Mouse (Mus musculus) limb, embryonic 13.5 days (tissue): ENCODE measurements at regions not wholly inside any gene's neighbourhood (a gene's known extent, or its start where the extent isn't known, plus 50 kb on each side); places are given as distances from the start of the nearest gene placed in this dataset.

Experiments used
- ATAC-seq: fragments of 200-750 bp; cut with Nextera tagmentation; 2 replicates; pipeline ENCODE4 v1.8.0; 2017; ENCODE audit warnings: low read depth, moderate number of reproducible peaks, moderate TSS enrichment; ENCODE audit not compliant: low FRiP score
- H3K27ac ChIP-seq: fragments of 300-500 bp; sonication (generic); 2 replicates; pipeline ENCODE4 v1.5.1; 2015; ENCODE audit warnings: inconsistent platforms, mild to moderate bottlenecking, moderate library complexity
- H3K27me3 ChIP-seq: fragments of 300-500 bp; sonication (generic); 2 replicates; pipeline ENCODE4 v1.6.1; 2015; ENCODE audit warnings: mild to moderate bottlenecking, inconsistent platforms
- H3K36me3 ChIP-seq: fragments of 300-500 bp; sonication (generic); 2 replicates; pipeline ENCODE4 v1.6.1; 2015; ENCODE audit warnings: inconsistent platforms, mild to moderate bottlenecking, moderate library complexity
- H3K4me1 ChIP-seq: fragments of 300-500 bp; sonication (generic); 2 replicates; pipeline ENCODE4 v1.6.1; 2015; ENCODE audit warnings: inconsistent platforms
- H3K4me2 ChIP-seq: fragments of 300-500 bp; sonication (generic); replicated peaks from 2 replicates; pipeline ENCODE4 v1.6.1; 2015; ENCODE audit warnings: inconsistent platforms, mild to moderate bottlenecking, moderate library complexity
- H3K4me3 ChIP-seq: fragments of 300-500 bp; sonication (generic); 2 replicates; pipeline ENCODE4 v1.5.1; 2015; ENCODE audit warnings: moderate library complexity, mild to moderate bottlenecking, inconsistent platforms
- H3K9ac ChIP-seq: fragments of 300-500 bp; sonication (generic); 2 replicates; pipeline ENCODE4 v1.6.1; 2015; ENCODE audit warnings: mild to moderate bottlenecking, inconsistent platforms
- H3K9me3 ChIP-seq: fragments of 300-500 bp; sonication (generic); 2 replicates; pipeline ENCODE4 v1.6.1; 2016; ENCODE audit warnings: inconsistent platforms
- WGBS: fragments of 180-500 bp; shearing (Covaris S2); methylation state at CpG from one replicate; pipeline ENCODE4 v1.1.7; 2015; 5-methylcytosine and 5-hydroxymethylcytosine counted together

- ATAC-seq = no peak
- Histone ChIP-seq H3K9ac (no peak overlapping the region), H3K4me3 (no peak overlapping the region), H3K27ac (no peak overlapping the region), H3K4me2 (no peak overlapping the region), H3K4me1 (no peaks in the 10 kb centered on the region), H3K9me3 (no peaks in the 10 kb centered on the region), H3K27me3 (no peaks in the 10 kb centered on the region), H3K36me3 (no peaks in the 10 kb centered on the region)
- 34% methylated on average over 5 of the region's 5 CpGs for WGBS
Measured at GRCm38 (mm10) chr6:133904501-133904900, 50.9 kb upstream of the Kap start.

DNA sequence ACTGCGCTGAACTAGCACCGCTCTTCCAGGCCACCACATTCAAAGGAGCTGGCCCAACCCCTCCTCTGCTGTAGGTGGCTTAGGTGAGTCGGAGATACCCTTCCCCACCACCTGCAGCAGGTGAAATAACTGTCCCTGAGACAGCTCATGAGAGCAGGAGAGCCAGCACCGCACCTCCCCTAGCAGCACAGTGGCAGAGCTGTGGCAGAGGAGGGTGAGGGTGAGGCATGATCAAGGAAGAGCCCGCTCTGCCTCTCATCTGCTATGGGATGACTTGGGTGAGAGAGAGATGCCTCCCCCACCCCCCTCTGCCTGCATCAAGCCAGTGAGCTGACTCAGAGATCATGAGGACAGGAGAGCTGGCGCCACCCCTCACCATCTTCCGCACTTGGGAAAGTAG is 81.1 kb upstream of the Kap start:
- ATAC-seq = no peak
- Histone ChIP-seq H3K9me3 (no peaks in the 10 kb centered on the region), H3K4me1 (no peaks in the 10 kb centered on the region), H3K4me2 (no peak overlapping the region), H3K27me3 (no peaks in the 10 kb centered on the region), H3K9ac (no peak overlapping the region), H3K4me3 (no peak overlapping the region), H3K36me3 (no peaks in the 10 kb centered on the region), H3K27ac (no peak overlapping the region)
- 87% methylated on average over 7 of the region's 7 CpGs for WGBS

GRCm38 (mm10) chr6:133935671-133936070 is 82.1 kb upstream of the Kap start:
- Histone ChIP-seq H3K9me3 (no peaks in the 10 kb centered on the region), H3K4me1 (no peaks in the 10 kb centered on the region), H3K27me3 (no peaks in the 10 kb centered on the region), H3K4me2 (no peak overlapping the region), H3K9ac (no peak overlapping the region), H3K27ac (no peak overlapping the region), H3K4me3 (no peak overlapping the region), H3K36me3 (no peaks in the 10 kb centered on the region)
- ATAC-seq = no peak
- 88% methylated on average over 2 of the region's 2 CpGs for WGBS

- H3K9me3 ChIP-seq = no peaks in the 10 kb centered on the region
- H3K27me3 ChIP-seq = no peaks in the 10 kb centered on the region
- no peaks in the 10 kb centered on the region for H3K36me3 ChIP-seq
- H3K4me2 ChIP-seq = no peak overlapping the region
- ATAC-seq = peak; percentile 40; the same call in 1 of the 2 replicates
- no peaks in the 10 kb centered on the region for H3K4me1 ChIP-seq
- H3K9ac ChIP-seq = no peak overlapping the region
- H3K4me3 ChIP-seq = no peak overlapping the region
- 83% methylated on average over 11 of the region's 11 CpGs for WGBS
- no peak overlapping the region for H3K27ac ChIP-seq
Measured at GRCm38 (mm10) chr6:133959902-133960634, 75.4 kb upstream of the Etv6 start.

DNA sequence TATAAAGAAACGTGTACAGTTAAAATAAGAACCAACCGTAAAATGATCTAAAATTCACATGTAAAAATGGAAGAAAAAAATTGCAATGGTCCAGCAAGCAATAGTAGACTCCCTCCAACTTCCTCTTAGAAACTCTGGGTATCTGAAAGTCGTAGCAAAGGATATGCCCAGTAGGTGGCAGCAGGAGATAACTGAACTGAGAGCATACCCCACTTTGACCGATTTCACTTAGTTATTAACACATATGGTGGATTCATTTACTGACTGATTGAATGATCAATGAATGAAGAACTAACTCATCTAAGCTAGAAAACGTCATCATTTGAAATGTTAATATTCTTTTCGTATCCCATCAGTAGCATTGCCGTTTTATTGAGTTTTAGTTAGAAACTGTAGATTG is 74.8 kb upstream of the Etv6 start:
- H3K4me2 ChIP-seq = no peak overlapping the region
- no peaks in the 10 kb centered on the region for H3K27me3 ChIP-seq
- H3K27ac ChIP-seq = no peak overlapping the region
- no peak overlapping the region for H3K4me3 ChIP-seq
- H3K9ac ChIP-seq = no peak overlapping the region
- H3K4me1 ChIP-seq = no peaks in the 10 kb centered on the region
- H3K9me3 ChIP-seq = no peaks in the 10 kb centered on the region
- WGBS = 22% methylated on average over 7 of the region's 7 CpGs
- peak; percentile 48; the same call in 1 of the 2 replicates for ATAC-seq
- no peaks in the 10 kb centered on the region for H3K36me3 ChIP-seq

DNA sequence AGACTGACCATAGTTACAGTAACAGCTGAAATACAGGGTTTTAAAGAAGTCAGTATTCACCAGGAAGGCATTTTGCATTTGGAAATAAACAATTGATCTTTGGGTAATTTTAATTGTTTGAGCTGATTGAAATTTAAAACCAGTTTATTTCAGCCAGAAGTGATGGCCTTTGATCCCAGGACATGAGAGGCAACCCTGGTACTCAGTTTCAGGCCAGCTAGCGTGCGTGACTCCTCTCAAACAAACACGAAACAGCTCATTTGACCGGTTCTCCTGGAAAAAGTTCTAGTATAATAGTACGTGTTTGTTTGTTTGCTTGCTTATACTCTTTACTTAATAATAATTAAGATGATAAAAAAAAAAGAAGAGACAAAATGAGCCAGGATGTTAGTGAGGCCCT is 72.9 kb upstream of the Etv6 start:
- ATAC-seq = no peak
- WGBS = 71% methylated on average over 5 of the region's 5 CpGs
- Histone ChIP-seq H3K4me2 (no peak overlapping the region), H3K4me1 (no peaks in the 10 kb centered on the region), H3K4me3 (no peak overlapping the region), H3K9ac (no peak overlapping the region), H3K9me3 (no peaks in the 10 kb centered on the region), H3K27me3 (no peaks in the 10 kb centered on the region), H3K27ac (no peak overlapping the region), H3K36me3 (no peaks in the 10 kb centered on the region)

DNA sequence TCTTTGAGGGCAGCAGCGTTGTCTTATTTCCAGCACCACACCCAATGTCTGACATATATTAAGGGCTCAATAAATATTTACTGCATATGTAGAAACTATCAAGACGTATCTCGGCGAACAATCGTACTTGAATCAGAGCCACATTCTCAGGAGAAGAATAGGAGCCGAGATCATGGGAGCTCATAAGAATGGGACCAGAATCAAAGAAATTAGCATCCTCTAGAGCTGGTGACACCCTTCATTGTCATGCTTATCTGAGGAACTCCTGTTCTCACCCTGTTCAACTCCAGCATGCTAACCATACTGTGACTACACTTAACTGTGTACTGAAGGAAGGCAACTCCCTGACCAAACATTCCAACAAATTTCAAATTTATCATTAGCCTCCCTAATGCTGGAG is 72.2 kb upstream of the Etv6 start:
- Histone ChIP-seq H3K27me3 (no peaks in the 10 kb centered on the region), H3K4me3 (no peak overlapping the region), H3K4me2 (no peak overlapping the region), H3K4me1 (no peaks in the 10 kb centered on the region), H3K27ac (no peak overlapping the region), H3K9me3 (no peaks in the 10 kb centered on the region), H3K36me3 (no peaks in the 10 kb centered on the region), H3K9ac (no peak overlapping the region)
- ATAC-seq = no peak
- 81% methylated on average over 6 of the region's 6 CpGs for WGBS

GRCm38 (mm10) chr6:133967286-133967685 is 68.2 kb upstream of the Etv6 start:
- Histone ChIP-seq H3K9ac (no peak overlapping the region), H3K9me3 (no peaks in the 10 kb centered on the region), H3K27me3 (no peaks in the 10 kb centered on the region), H3K4me3 (no peak overlapping the region), H3K36me3 (no peaks in the 10 kb centered on the region), H3K27ac (no peak overlapping the region), H3K4me1 (no peaks in the 10 kb centered on the region), H3K4me2 (no peak overlapping the region)
- ATAC-seq = no peak
- 82% methylated on average over 3 of the region's 3 CpGs for WGBS

DNA sequence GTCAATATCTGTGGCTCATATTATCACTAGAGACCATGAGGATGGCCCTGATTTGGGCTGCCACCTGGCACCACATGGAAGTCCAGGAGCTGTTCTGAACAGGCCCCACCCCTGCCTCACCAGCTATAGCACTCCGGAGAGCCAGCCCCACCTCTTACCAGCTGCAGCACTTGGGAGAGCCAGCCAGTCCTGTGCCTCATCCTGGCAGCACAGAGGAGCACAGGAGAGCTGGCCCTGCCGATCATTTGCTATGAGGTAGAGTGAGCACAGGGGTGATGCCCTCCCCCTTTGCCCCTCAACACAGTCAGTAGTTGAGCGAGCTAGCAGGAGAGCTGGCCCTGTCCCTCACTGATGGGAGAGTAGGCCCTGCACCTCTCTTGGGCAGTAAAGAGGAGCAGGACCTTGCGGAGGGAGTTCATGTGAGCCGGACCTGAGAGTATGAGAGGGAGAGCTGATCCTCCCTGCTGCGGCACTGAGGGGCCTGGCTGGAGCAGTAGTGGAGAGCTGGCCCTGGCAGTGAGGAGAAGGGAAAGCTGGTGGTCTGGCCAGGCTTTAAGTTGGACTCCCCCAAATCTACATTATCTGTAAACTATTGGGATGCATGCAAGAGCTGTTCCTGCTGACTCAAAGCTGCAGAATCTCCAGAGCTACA is 63.3 kb upstream of the Etv6 start:
- no peak overlapping the region for H3K27ac ChIP-seq
- H3K27me3 ChIP-seq = no peaks in the 10 kb centered on the region
- no peak overlapping the region for H3K9ac ChIP-seq
- H3K9me3 ChIP-seq = no peaks in the 10 kb centered on the region
- ATAC-seq = no peak
- H3K4me2 ChIP-seq = no peak overlapping the region
- H3K36me3 ChIP-seq = no peaks in the 10 kb centered on the region
- H3K4me3 ChIP-seq = no peak overlapping the region
- H3K4me1 ChIP-seq = no peaks in the 10 kb centered on the region
- 60% methylated on average over 6 of the region's 6 CpGs for WGBS

DNA sequence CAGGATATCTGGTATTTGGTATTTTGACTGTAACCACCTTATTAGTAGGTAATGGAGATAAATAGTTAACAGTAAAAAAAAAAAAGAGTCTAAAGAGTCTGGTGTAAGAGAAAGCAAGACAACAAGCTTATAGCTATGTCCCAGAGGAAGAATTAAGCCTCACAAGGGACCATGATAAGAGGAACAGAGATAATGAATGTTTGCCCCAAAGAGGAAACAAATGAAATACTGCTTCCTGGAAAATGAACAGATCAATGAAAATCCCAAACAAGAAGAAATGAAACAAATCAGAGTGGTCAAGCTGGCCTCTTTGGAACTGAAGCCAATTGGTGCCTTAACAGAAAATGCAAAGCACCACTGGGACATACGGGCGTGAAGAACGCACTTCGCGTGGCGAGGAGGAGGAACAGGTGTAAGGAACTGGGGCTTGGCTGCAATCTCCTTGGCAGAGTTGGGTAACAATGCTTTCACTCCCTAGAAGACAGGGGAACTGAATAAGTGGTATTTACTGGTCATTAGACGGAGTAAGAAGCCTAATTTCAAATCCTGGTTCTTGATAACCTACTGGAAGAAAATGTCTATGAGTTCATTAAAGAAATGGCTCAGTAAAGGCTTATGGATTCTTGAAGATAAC is 62.2 kb upstream of the Etv6 start:
- Histone ChIP-seq H3K9me3 (no peaks in the 10 kb centered on the region), H3K9ac (no peak overlapping the region), H3K27ac (no peak overlapping the region), H3K4me1 (no peaks in the 10 kb centered on the region), H3K4me2 (no peak overlapping the region), H3K36me3 (no peaks in the 10 kb centered on the region), H3K4me3 (no peak overlapping the region), H3K27me3 (no peaks in the 10 kb centered on the region)
- 88% methylated on average over 7 of the region's 7 CpGs for WGBS
- no peak for ATAC-seq

- no peak overlapping the region for H3K4me2 ChIP-seq
- H3K4me3 ChIP-seq = no peak overlapping the region
- ATAC-seq = no peak
- H3K9me3 ChIP-seq = no peaks in the 10 kb centered on the region
- H3K36me3 ChIP-seq = no peaks in the 10 kb centered on the region
- no peaks in the 10 kb centered on the region for H3K4me1 ChIP-seq
- no peak overlapping the region for H3K27ac ChIP-seq
- no peak overlapping the region for H3K9ac ChIP-seq
- 85% methylated on average over 1 of the region's 1 CpGs for WGBS
- no peaks in the 10 kb centered on the region for H3K27me3 ChIP-seq
Measured at GRCm38 (mm10) chr6:133975951-133976350, 59.5 kb upstream of the Etv6 start.

DNA sequence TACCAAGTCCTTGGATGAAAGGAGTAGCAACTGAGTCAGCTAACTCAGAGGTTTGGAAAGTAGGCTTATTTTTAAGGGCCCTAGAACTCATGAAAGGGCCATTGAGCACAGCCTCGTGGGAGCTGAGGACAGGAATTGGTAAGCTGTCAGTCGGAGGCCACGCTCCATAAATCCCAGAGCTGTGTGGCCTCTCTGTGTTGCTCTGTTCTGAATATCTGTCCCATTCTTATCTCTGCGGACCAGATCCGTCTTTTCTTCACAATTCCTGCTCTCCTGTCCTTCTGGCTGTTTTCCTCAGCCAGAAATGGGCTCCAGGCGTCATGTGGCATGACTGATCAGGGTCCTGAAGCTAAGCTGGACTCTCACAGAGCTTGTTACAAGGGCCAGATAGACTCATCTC is 58.6 kb upstream of the Etv6 start:
- Histone ChIP-seq H3K4me1 (no peaks in the 10 kb centered on the region), H3K27me3 (no peaks in the 10 kb centered on the region), H3K27ac (no peak overlapping the region), H3K4me2 (no peak overlapping the region), H3K36me3 (no peaks in the 10 kb centered on the region), H3K4me3 (no peak overlapping the region), H3K9ac (no peak overlapping the region), H3K9me3 (no peaks in the 10 kb centered on the region)
- 60% methylated on average over 6 of the region's 6 CpGs for WGBS
- no peak for ATAC-seq
